Comparison of ENCODE assay signal across 8 mouse cellular contexts in genomic region chr11:51805221-51805981, GRCm38 (mm10). TPM values are rescaled to one million over a fixed set of nuclear protein-coding genes. Genes with fewer than 3 reads are reported as not detected.
DNase-seq lines count a peak whose midpoint lies in the region; ATAC-seq and TF ChIP-seq lines count a peak whose summit lies in the region.

No protein-coding gene starts in this region.

- no peaks in the 10 kb centered on the region for H3K27me3 ChIP-seq in heart, embryonic 16.5 days (ENCODE audit: control insufficient read depth, insufficient read depth, low read length)
- no peaks in the 10 kb centered on the region for H3K27me3 ChIP-seq in liver, embryonic 14.5 days (ENCODE audit: control insufficient read depth, insufficient read depth, low read length)
- no peaks in the 10 kb centered on the region for H3K27me3 ChIP-seq in stomach, embryonic 14.5 days (ENCODE audit: control insufficient read depth, insufficient read depth, low read length)

- peak; percentile 45; the same call in 1 of the 2 replicates for ATAC-seq in heart, embryonic 16.5 days (replicated peaks; ENCODE audit: extremely low read depth, insufficient read depth, low FRiP score)
- ATAC-seq in liver, embryonic 14.5 days (ENCODE audit: insufficient read depth): peak; percentile 70
- peak; percentile 70; the same call in 1 of the 2 replicates for ATAC-seq in stomach, embryonic 14.5 days (ENCODE audit: insufficient number of reproducible peaks, insufficient read depth, low FRiP score, low read depth)

- H3K4me1 ChIP-seq in brown adipose tissue, adult 24 weeks (ENCODE audit: control insufficient read depth, insufficient read depth, insufficient read length, low read length): no peaks in the 10 kb centered on the region
- H3K4me1 ChIP-seq in heart, embryonic 16.5 days (ENCODE audit: control insufficient read depth, insufficient read depth, low read length): peaks cover 11% of the 10 kb centered on the region
- H3K4me1 ChIP-seq in liver, embryonic 14.5 days (replicated peaks; ENCODE audit: control insufficient read depth in 2 of 2, insufficient read depth in 2 of 2, low read length in 1 of 2): peaks cover 0 to 7% of the 10 kb centered on the region in 2 experiments; a peak in 2 of 4 replicates
- peaks cover 3% of the 10 kb centered on the region; the same call in 1 of the 2 replicates for H3K4me1 ChIP-seq in stomach, embryonic 14.5 days (ENCODE audit: control insufficient read depth, insufficient read depth, low read length)

- peak overlapping the region; percentile 82 for H3K4me2 ChIP-seq in heart, embryonic 16.5 days (ENCODE audit: low read depth, low read length)
- peak overlapping the region; percentile 68 for H3K4me2 ChIP-seq in liver, embryonic 14.5 days (ENCODE audit: low read depth)
- peak overlapping the region; percentile 57 for H3K4me2 ChIP-seq in stomach, embryonic 14.5 days (replicated peaks; ENCODE audit: low read depth, low read length)

- TF ChIP-seq EP300 in liver, embryonic 14.5 days (IDR thresholded peaks at IDR 0.05; ENCODE audit: low read depth): no peak

- no peak for TF ChIP-seq CTCF in liver, embryonic 14.5 days (IDR thresholded peaks at IDR 0.05; ENCODE audit: low read depth)

- DNase-seq in CD8-positive naive resting alpha-beta T cell, adult 2 months (ENCODE audit: low read depth in 2 of 2, low spot score in 2 of 2): peak; percentile 70 to 81
- peak; percentile 71 for DNase-seq in fat pad, adult 2 months (ENCODE audit: extremely low read depth, low read depth, low spot score)
- peak; percentile 81 to 88 for DNase-seq in kidney, postnatal 25 days
- peak; percentile 61 to 75 (median 65) for DNase-seq in liver, embryonic 14.5 days (ENCODE audit: low read depth in 3 of 3, low spot score in 3 of 3)
- DNase-seq in natural killer cell, adult 2 months (ENCODE audit: low spot score in 2 of 2): peak; percentile 77 to 78

- peak overlapping the region; percentile 69 for H3K4me3 ChIP-seq in brown adipose tissue, adult 24 weeks (ENCODE audit: insufficient read depth, low read depth, low read length)
- peak overlapping the region; percentile 63 for H3K4me3 ChIP-seq in heart, embryonic 16.5 days (ENCODE audit: low read length)
- H3K4me3 ChIP-seq in liver, embryonic 14.5 days (ENCODE audit: insufficient read depth in 1 of 2, low read depth in 2 of 2, low read length in 2 of 2): peak overlapping the region; percentile 52 to 73
- peak overlapping the region; percentile 38 for H3K4me3 ChIP-seq in stomach, embryonic 14.5 days (ENCODE audit: low read depth, low read length)

- WGBS in heart, embryonic 16.5 days: 18% methylated on average over 17 of the region's 17 CpGs
- 30% methylated on average over 17 of the region's 17 CpGs for WGBS in liver, embryonic 14.5 days (ENCODE audit: insufficient replicate concordance)
- WGBS in stomach, embryonic 14.5 days: 15% methylated on average over 17 of the region's 17 CpGs

- H3K27ac ChIP-seq in brown adipose tissue, adult 24 weeks (replicated peaks; ENCODE audit: low read depth, low read length): peak overlapping the region; percentile 48
- peak overlapping the region; percentile 57 for H3K27ac ChIP-seq in heart, embryonic 16.5 days (ENCODE audit: low read length)
- no peak overlapping the region for H3K27ac ChIP-seq in liver, embryonic 14.5 days
- peak overlapping the region; percentile 50 for H3K27ac ChIP-seq in stomach, embryonic 14.5 days (ENCODE audit: low read length)

- H3K9me3 ChIP-seq in heart, embryonic 16.5 days (replicated peaks; ENCODE audit: control insufficient read depth, low read length): no peaks in the 10 kb centered on the region
- H3K9me3 ChIP-seq in liver, embryonic 14.5 days (ENCODE audit: control insufficient read depth, low read length): no peaks in the 10 kb centered on the region
- no peaks in the 10 kb centered on the region for H3K9me3 ChIP-seq in stomach, embryonic 14.5 days (ENCODE audit: control insufficient read depth, low read depth, low read length)

- H3K36me3 ChIP-seq in heart, embryonic 16.5 days (ENCODE audit: control insufficient read depth, insufficient read depth): no peaks in the 10 kb centered on the region
- H3K36me3 ChIP-seq in liver, embryonic 14.5 days (replicated peaks; ENCODE audit: control insufficient read depth, insufficient read depth, low read depth): no peaks in the 10 kb centered on the region
- H3K36me3 ChIP-seq in stomach, embryonic 14.5 days (ENCODE audit: control insufficient read depth, insufficient read depth, low read length): no peaks in the 10 kb centered on the region

- peak overlapping the region; percentile 69 for H3K9ac ChIP-seq in heart, embryonic 16.5 days (ENCODE audit: low read length)
- peak overlapping the region; percentile 47 for H3K9ac ChIP-seq in liver, embryonic 14.5 days (replicated peaks)
- no peak overlapping the region for H3K9ac ChIP-seq in stomach, embryonic 14.5 days (replicated peaks; ENCODE audit: low read depth, low read length)

RNA-seq across cellular contexts. Expression of gene Sar1b, which starts 41.9 kb away (rescaled TPM):
- polyA plus RNA-seq in brown adipose tissue, adult 24 weeks (2012; ENCODE audit: insufficient read depth, insufficient read length, missing spikeins): 158 and 181 TPM in 2 replicates
- 136 and 138 TPM in 2 replicates for polyA plus RNA-seq in heart, embryonic 16.5 days (2015; fragmentation: Nextera tagmentation; extraction: Ambion mirVana)
- polyA plus RNA-seq in liver, embryonic 14.5 days (2012; rRNA removed): 26.3 and 35.2 TPM in 2 replicates
- 80.4 and 80.7 TPM in 2 replicates for polyA plus RNA-seq in liver, embryonic 14.5 days (2014; fragmentation: Nextera tagmentation; extraction: Ambion mirVana)
- 109 and 111 TPM in 2 replicates for polyA plus RNA-seq in stomach, embryonic 14.5 days (2014; fragmentation: Nextera tagmentation; extraction: Ambion mirVana)

RNA-seq across cellular contexts. Expression of gene Sec24a, which starts 42.0 kb away (rescaled TPM):
- polyA plus RNA-seq in brown adipose tissue, adult 24 weeks (2012; ENCODE audit: insufficient read depth, insufficient read length, missing spikeins): 8.8 and 12.5 TPM in 2 replicates
- polyA plus RNA-seq in heart, embryonic 16.5 days (2015; fragmentation: Nextera tagmentation; extraction: Ambion mirVana): 9.7 and 10.7 TPM in 2 replicates
- polyA plus RNA-seq in liver, embryonic 14.5 days (2012; rRNA removed): 3.7 TPM in 2 replicates
- polyA plus RNA-seq in liver, embryonic 14.5 days (2014; fragmentation: Nextera tagmentation; extraction: Ambion mirVana): 6.2 and 6.6 TPM in 2 replicates
- 19.0 and 19.7 TPM in 2 replicates for polyA plus RNA-seq in stomach, embryonic 14.5 days (2014; fragmentation: Nextera tagmentation; extraction: Ambion mirVana)

RNA-seq across cellular contexts. Expression of gene Jade2, which starts 52.1 kb away (rescaled TPM):
- polyA plus RNA-seq in brown adipose tissue, adult 24 weeks (2012; ENCODE audit: insufficient read depth, insufficient read length, missing spikeins): 1.9 and 2.6 TPM in 2 replicates
- 1.4 and 1.6 TPM in 2 replicates for polyA plus RNA-seq in heart, embryonic 16.5 days (2015; fragmentation: Nextera tagmentation; extraction: Ambion mirVana)
- 0.63 and 0.77 TPM in 2 replicates for polyA plus RNA-seq in liver, embryonic 14.5 days (2012; rRNA removed)
- polyA plus RNA-seq in liver, embryonic 14.5 days (2014; fragmentation: Nextera tagmentation; extraction: Ambion mirVana): 0.42 and 0.46 TPM in 2 replicates
- polyA plus RNA-seq in stomach, embryonic 14.5 days (2014; fragmentation: Nextera tagmentation; extraction: Ambion mirVana): 1.5 and 1.8 TPM in 2 replicates
